In genomic region chr11:22230906-22231305, GRCm38 (mm10) we compare ENCODE assay signal across 18 mouse cellular contexts.
A peak's percentile ranks its signal among the peaks of the same experiment; 100 is the strongest.
DNase-seq lines count a peak whose midpoint lies in the region; ATAC-seq and TF ChIP-seq lines count a peak whose summit lies in the region.
"Had no signal": no experiment of that assay in that cellular context is flagged by ENCODE, and none has a peak within 500 bp of the region (broad histone marks: within the 10 kb centered on the region; RNA-seq: fewer than 3 reads in every experiment).

No protein-coding gene starts in this region.

- WGBS in kidney, embryonic 14.5 days = 34% methylated on average over 6 of the region's 6 CpGs
- 46% methylated on average over 6 of the region's 6 CpGs for WGBS in lung, embryonic 14.5 days
- WGBS in limb, embryonic 14.5 days = 60% methylated on average over 6 of the region's 6 CpGs

- no peak for TF ChIP-seq POLR2A in limb, embryonic 14.5 days (IDR thresholded peaks at IDR 0.05; ENCODE audit: borderline replicate concordance, extremely low read depth, insufficient read depth, insufficient read length)

- 0 out of 2 replicates have a peak, but pooled peaks cover 2% of the 10 kb centered on the region for H3K4me1 ChIP-seq in kidney, embryonic 14.5 days (ENCODE audit: control insufficient read depth, insufficient read depth, low read length)
- 0 out of 2 replicates have a peak, but pooled peaks cover 2% of the 10 kb centered on the region for H3K4me1 ChIP-seq in lung, embryonic 14.5 days (ENCODE audit: insufficient read depth)
- peaks cover 7% of the 10 kb centered on the region; the same call in 1 of the 2 replicates for H3K4me1 ChIP-seq in limb, embryonic 14.5 days (ENCODE audit: control insufficient read depth, insufficient read depth, low read length)
- H3K4me1 ChIP-seq: hindbrain, embryonic 15.5 days had no signal

- peak; percentile 45 to 47 for DNase-seq in cerebellum, postnatal 10 days
- DNase-seq in cerebellum, postnatal 25 days = no peak
- DNase-seq in kidney, adult 11 months = no peak
- peak; percentile 84 for DNase-seq in lung, embryonic 14.5 days
- DNase-seq in lung, postnatal 10 days = no peak
- peak; percentile 71 for DNase-seq in limb, embryonic 14.5 days (ENCODE audit: low spot score)
- DNase-seq in thymus, postnatal 10 days (ENCODE audit: low spot score in 2 of 2) = no peak
- DNase-seq: cerebellum, adult 9-10 months; embryo, embryonic 11 days; gastrocnemius, postnatal 25 days; kidney, adult 8-10 months; right cerebral cortex, postnatal 25 days had no signal

- H3K9me3 ChIP-seq in kidney, embryonic 14.5 days (ENCODE audit: control insufficient read depth, low read length) = no peaks in the 10 kb centered on the region
- no peaks in the 10 kb centered on the region for H3K9me3 ChIP-seq in lung, embryonic 14.5 days (ENCODE audit: low read depth, low read length)
- H3K9me3 ChIP-seq in limb, embryonic 14.5 days (ENCODE audit: control insufficient read depth, low read length) = no peaks in the 10 kb centered on the region
- H3K9me3 ChIP-seq: G1E; hindbrain, embryonic 15.5 days; neural tube, embryonic 13.5 days had no signal

- no peak overlapping the region for H3K27ac ChIP-seq in kidney, embryonic 14.5 days (ENCODE audit: low read depth, low read length)
- H3K27ac ChIP-seq in lung, embryonic 14.5 days (ENCODE audit: low read depth) = no peak overlapping the region
- no peak overlapping the region for H3K27ac ChIP-seq in limb, embryonic 14.5 days (replicated peaks; ENCODE audit: low read depth, low read length)
- H3K27ac ChIP-seq: hindbrain, embryonic 15.5 days; neural tube, embryonic 13.5 days had no signal

- no peak overlapping the region for H3K4me3 ChIP-seq in kidney, embryonic 14.5 days (ENCODE audit: low read length)
- no peak overlapping the region for H3K4me3 ChIP-seq in lung, embryonic 14.5 days (ENCODE audit: low read depth, low read length)
- no peak overlapping the region for H3K4me3 ChIP-seq in limb, embryonic 14.5 days (replicated peaks; ENCODE audit: low read length)
- H3K4me3 ChIP-seq: hindbrain, embryonic 15.5 days; neural tube, embryonic 13.5 days had no signal

- H3K4me2 ChIP-seq in kidney, embryonic 14.5 days (replicated peaks; ENCODE audit: low read depth, low read length) = no peak overlapping the region
- H3K4me2 ChIP-seq in lung, embryonic 14.5 days = no peak overlapping the region
- no peak overlapping the region for H3K4me2 ChIP-seq in limb, embryonic 14.5 days (replicated peaks; ENCODE audit: low read depth, low read length, severe bottlenecking)
- H3K4me2 ChIP-seq: hindbrain, embryonic 15.5 days; neural tube, embryonic 13.5 days had no signal

- H3K36me3 ChIP-seq in kidney, embryonic 14.5 days (ENCODE audit: control insufficient read depth, insufficient read depth, low read length) = no peaks in the 10 kb centered on the region
- H3K36me3 ChIP-seq in lung, embryonic 14.5 days (ENCODE audit: insufficient read depth) = 0 out of 2 replicates have a peak, but pooled peaks cover 3% of the 10 kb centered on the region
- peaks cover 5% of the 10 kb centered on the region; the same call in 1 of the 2 replicates for H3K36me3 ChIP-seq in limb, embryonic 14.5 days (ENCODE audit: control insufficient read depth, insufficient read depth, low read length)
- H3K36me3 ChIP-seq: G1E; hindbrain, embryonic 15.5 days had no signal

- no peaks in the 10 kb centered on the region for H3K27me3 ChIP-seq in kidney, embryonic 14.5 days (ENCODE audit: control insufficient read depth, insufficient read depth, low read length)
- H3K27me3 ChIP-seq in lung, embryonic 14.5 days (ENCODE audit: insufficient read depth, low read length) = no peaks in the 10 kb centered on the region
- H3K27me3 ChIP-seq in limb, embryonic 14.5 days (ENCODE audit: control insufficient read depth, insufficient read depth, low read length) = no peaks in the 10 kb centered on the region
- H3K27me3 ChIP-seq: hindbrain, embryonic 15.5 days; neural tube, embryonic 13.5 days had no signal

- peak; percentile 88 for ATAC-seq in kidney, embryonic 14.5 days (ENCODE audit: low FRiP score, low TSS enrichment)
- peak; percentile 59; the same call in 1 of the 2 replicates for ATAC-seq in lung, embryonic 14.5 days (ENCODE audit: insufficient read depth)
- peak; percentile 74; the same call in 1 of the 2 replicates for ATAC-seq in limb, embryonic 14.5 days (ENCODE audit: low FRiP score, low read depth)
- ATAC-seq: CD4-positive, CD25-positive, alpha-beta regulatory T cell, adult 4 months; lung, postnatal 0 days had no signal

- H3K9ac ChIP-seq in kidney, embryonic 14.5 days (ENCODE audit: low read depth, low read length) = no peak overlapping the region
- no peak overlapping the region for H3K9ac ChIP-seq in lung, embryonic 14.5 days
- no peak overlapping the region for H3K9ac ChIP-seq in limb, embryonic 14.5 days (ENCODE audit: low read depth, low read length, severe bottlenecking)
- H3K9ac ChIP-seq: hindbrain, embryonic 15.5 days; neural tube, embryonic 13.5 days had no signal

- no peak for TF ChIP-seq CTCF in lung, embryonic 14.5 days (IDR thresholded peaks at IDR 0.05; ENCODE audit: low read depth)

Comparison
In these comparisons a context has a peak if more than half of its experiments do, and no peak if none do; other contexts are left out.
1. DNase-seq: peak in cerebellum, postnatal 10 days (2 of 2), lung, embryonic 14.5 days (single experiment) and limb, embryonic 14.5 days (single experiment); none in cerebellum, postnatal 25 days (0 of 2), kidney, adult 11 months (single experiment), lung, postnatal 10 days (single experiment) and thymus, postnatal 10 days (0 of 2).
2. Peak in every context shown above with its lines, with median percentiles within 50 percentile points of each other: ATAC-seq.